Mouse (Mus musculus): Measurements from ENCODE around the gene Rnf215. TPM values are rescaled to one million over a fixed set of nuclear protein-coding genes. Genes with fewer than 3 reads are reported as not detected.
"Not testable (repeated sequence)": the region's sequence is repeated elsewhere in the genome, so short reads cannot be mapped to it uniquely, and the experiment has no call there.

Rnf215 gene
- total RNA-seq, 2 experiments from 2014 or later = 4.9 to 5.0 TPM

DNA sequence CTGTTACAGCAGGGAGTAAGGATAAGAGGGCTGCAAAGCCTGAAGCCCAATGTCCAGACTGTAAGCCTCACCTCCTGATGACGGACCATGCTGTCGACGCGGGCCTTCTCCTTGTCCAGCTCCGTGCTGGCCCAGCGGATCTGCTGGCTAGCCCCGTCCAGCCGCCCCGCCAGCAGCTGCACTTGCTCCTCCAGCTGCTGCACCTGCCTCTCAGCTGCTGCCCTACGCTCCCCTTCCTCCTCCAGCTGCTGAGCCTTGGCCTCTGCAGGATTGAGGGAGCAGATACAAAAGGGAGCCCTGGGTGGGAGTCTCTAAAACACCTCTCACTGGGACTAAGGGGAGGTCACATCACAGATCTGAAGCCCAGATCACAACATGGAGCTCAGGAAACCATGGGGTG, 12.1 kb downstream of the Rnf215 start:
- no peak for DNase-seq

GRCm38 (mm10) chr11:4148120-4148519, 13.1 kb downstream of the Rnf215 start:
- DNase-seq = no peak

GRCm38 (mm10) chr11:4148536-4149156, 13.6 kb downstream of the Rnf215 start:
- no peak for DNase-seq

DNA sequence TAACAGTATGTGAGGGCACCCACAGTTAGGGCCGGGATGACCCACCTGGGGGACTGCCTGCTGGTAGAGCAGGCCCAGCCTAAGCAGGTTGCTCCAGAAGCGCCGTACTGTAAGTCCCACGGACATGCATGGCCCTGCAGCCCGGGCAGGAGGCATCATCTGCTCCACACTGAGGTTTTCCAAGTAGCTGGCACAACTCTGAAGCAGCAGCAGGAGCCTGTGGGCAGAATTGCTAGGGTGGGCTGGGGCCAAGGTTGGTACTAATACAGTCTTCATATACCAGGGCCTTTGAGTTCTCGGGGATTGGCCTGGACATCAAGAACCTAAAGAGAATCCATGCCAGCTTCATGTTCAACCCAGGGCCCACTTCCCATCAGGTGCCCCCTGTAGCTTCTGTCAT, 14.9 kb downstream of the Rnf215 start:
- DNase-seq = no peak

- DNase-seq = no peak
Observed at GRCm38 (mm10) chr11:4153694-4154093, 18.7 kb downstream of the Rnf215 start.

DNA sequence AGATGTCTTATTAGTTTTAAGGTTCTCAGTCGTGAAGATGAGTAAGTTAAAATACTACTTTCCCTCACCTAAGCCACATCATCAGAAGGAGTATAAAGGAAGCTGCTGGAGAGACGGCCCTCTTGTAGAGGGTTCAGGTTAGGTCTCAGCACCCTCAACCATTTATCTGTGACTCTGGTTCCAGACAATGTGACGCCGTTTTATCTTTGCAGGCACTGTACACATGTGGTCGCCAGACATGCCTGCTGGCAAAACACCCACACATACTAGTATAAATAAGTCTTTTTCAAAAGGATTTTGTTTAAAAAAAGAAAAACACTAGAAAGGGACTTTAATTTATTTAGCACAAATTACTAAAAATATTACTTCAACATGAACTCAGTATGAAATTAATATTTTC, 20.6 kb downstream of the Rnf215 start:
- DNase-seq = no peak

GRCm38 (mm10) chr11:4158676-4159075, 23.7 kb downstream of the Rnf215 start:
- DNase-seq = no peak

DNA sequence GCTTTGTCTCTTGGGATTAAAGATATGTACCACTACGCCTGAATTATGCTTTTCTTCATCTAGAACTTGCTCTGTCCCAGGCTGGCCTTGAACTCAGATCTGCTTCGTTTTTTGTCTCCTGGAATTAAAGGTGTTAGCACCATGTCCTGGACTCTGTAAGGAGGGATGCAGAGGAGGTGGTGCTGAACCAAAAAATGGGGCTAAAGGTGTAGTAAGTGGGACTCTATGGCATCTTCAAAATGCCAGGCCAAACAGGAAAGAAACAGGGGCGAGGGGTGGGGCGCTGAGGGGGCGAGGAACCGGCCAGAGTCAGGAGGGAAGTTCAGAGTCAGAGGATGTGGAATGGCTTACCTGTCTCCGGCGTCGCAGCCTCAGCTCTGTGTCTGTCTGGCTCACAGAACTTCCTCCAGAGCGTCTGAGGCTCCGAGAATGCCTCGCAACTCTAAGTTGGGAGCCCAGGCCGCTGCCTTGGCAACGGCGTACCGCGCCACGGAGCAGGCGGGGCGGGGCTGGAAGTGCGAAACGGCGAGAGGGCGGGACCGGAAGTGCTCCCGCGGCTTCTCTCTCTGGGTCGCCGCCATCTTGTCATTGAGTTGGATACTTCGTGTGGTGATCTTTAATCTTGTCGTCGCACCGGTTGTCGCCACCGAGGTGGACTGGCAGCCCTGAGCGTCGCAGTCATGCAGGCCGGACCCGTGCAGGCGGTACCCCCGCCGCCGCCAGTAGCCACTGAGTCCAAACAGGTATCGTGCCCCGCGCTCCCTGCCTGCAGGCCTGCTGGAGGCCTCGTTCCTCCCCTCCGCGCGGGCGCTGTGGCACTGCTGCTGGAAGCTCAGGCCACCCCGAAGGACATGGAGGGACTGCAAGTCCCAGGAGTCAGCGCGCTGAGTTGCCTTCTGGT, 25.1 kb downstream of the Rnf215 start, which contains the start of the genes Ccdc157 and Sf3a1:
Gene Ccdc157, minus strand, starts transcription at position 486 of the 901 bp plus-strand sequence.
Gene Sf3a1, plus strand, starts transcription at position 543 of the 901 bp plus-strand sequence.
- DNase-seq = peak; percentile 92

- DNase-seq = no peak
Observed at GRCm38 (mm10) chr11:4160758-4161480, 25.9 kb downstream of the Rnf215 start.

- DNase-seq = no peak
Observed at GRCm38 (mm10) chr11:4164701-4165100, 29.7 kb downstream of the Rnf215 start.

DNA sequence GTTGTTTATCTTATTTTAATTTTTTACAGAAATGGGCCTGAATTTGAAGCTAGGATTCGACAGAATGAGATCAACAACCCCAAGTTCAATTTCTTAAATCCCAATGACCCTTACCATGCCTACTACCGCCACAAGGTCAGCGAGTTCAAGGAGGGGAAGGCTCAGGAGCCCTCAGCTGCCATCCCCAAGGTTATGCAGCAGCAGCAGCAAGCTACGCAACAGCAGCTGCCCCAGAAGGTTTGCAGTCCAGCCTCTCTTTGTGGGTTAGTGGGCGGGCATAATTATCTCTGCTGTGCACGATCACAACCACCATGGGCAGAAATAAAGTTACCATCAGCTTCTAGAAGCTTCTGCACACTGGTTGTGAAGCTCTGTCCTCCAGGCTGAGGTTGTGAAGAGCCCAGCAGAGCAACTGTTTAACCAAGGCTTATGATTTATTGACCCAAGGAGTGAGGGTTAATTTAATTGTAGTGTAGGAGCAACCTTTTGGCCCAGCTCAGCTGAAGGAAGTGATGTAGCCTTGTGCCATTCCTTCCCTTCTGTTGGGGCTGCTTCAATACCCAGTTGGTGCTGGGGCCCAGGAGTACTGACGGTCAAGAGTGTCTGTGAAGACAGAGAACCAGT, 31.6 kb downstream of the Rnf215 start:
- DNase-seq = no peak

DNA sequence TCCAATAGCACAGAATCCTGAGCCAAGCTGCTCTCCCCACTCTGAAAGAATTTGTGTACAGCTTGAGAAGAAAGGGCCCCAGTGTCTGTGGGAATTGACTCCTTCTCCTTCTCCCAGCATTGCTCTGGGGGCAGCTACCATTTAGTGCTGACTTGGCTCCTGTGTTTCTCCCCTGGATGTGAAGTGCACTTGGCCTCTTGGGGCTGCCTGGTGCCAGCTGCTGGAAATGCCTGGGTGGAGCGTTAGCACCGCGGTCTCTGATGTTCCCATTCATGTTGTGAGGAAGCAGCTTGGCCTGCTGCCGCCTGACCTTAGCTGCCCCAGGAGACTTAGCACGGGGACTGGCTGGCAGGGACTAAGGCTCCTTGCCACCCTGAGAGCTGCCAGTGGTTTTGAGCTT, 39.6 kb downstream of the Rnf215 start:
- peak; percentile 88 for DNase-seq

DNA sequence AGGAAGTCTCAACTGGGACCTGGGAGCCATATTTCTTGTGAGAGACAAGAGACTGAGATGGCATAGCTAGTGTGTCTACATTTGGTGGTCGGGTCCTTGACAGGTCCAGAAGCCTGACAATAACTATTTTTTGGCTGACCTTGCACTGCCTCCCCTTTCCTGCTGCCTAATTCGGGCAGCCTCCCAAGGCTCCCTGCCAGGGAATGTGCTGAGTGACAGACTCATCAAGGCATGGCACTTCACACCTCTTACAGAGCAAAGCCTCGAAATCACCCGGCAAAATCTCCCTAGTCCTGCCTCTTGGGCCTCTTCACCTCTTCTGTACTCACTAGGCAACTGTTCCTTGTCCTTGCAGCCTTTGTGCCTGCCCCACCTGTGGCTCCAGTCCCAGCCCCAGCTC, 42.7 kb downstream of the Rnf215 start:
- DNase-seq = no peak

DNA sequence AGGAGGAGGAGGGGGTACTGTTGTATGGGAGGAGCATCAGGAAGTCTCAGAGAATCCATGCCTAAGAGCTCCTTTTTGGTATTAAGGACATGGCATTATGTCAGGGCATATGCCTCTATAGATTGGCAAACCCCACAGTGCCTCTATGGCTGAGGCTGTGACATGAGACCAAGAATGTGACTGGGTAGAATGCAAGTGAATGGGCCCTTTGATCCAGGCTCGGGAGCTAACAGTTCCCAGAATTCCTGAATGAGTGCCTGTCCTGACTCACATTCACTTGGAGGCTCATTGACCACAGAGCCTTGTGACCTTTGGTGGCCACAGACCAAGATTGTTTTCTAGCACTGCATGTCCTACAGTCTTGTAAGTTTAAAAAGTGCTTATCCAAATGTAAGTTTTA, 47.1 kb downstream of the Rnf215 start:
- no peak for DNase-seq

GRCm38 (mm10) chr11:4183511-4183910, 48.5 kb downstream of the Rnf215 start:
- DNase-seq = no peak

GRCm38 (mm10) chr11:4184251-4184952, 49.4 kb downstream of the Rnf215 start:
- no peak for DNase-seq

DNA sequence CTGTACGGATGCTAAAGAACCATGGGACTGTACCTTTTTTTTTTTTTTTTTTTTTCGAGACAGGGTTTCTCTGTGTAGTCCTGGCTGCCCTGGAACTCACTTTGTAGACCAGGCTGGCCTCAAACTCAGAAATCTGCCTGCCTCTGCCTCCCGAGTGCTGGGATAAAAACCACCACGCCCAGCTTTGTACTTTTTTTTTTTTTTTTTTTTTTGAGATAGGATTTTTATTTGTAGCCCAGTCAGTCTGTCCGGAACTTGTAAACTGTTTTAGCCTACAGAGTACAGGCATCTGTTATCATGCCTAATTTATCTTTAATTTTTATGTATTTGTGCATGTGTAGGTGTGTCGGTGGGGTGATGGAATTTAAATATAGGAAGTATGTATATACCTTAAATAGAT, 50.5 kb downstream of the Rnf215 start:
- DNase-seq = not testable (repeated sequence)

DNA sequence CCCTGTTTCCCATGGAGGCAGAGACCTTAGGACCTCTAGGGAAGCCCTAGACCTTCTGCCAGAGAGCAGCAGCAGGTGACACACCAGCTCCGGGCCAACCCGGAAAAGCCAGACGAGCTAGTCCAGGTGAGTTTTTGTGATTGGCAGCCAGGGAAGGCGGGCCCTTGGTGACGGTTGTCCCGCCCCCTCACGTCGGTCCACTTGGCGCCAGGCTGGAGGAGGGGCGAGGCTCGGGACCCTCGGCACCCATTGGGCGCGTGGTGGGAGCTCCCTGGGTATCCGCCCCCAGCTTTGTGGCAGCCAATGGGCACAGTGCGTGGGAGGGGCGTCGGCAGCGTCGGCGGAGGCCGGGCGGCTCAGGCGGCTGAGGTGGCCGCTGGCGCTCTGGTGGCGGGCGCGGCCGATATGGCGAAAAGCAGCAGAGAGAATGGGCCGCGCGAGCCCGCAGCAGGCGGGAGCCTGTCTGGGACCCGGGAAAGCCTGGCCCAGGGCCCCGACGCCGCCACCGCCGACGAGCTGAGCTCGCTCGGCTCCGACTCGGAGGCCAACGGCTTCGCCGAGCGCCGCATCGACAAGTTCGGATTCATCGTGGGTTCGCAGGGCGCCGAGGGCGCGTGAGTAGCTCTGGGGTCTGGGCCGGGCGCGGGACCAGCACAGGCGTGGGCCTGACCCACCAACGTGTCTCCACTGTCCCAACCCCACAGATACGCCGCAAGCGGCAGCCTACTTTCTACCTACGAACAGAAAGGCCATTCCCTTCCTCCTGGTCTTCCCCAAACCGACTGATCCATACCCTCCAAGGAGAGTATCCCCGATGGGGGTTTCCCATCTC, 51.7 kb downstream of the Rnf215 start, which contains the start of gene Tbc1d10a:
Gene Tbc1d10a, plus strand, starts transcription at position 304 of the 832 bp plus-strand sequence.
- peak; percentile 99 for DNase-seq

- no peak for DNase-seq
Observed at GRCm38 (mm10) chr11:4187318-4187700, 52.3 kb downstream of the Rnf215 start.

DNA sequence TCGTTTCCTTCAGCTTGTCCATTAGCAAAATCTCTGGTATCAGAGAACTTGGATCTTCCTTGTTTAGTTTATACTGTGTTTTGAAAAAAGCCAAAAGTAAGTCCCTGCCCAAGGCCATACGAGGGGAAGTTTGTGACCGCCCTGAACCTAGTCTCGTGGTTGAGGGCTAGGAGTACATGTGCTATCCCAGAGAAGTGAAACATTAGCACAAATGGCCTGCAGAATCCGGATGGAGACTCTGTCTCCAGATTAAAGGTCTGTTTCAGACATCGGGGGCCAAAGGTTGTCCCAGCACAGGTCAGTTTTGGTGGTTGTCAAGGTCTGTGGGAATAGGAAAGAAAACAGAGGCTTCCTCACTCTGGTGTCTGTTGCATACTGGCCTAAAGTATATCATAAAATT, 54.2 kb downstream of the Rnf215 start:
- no peak for DNase-seq

DNA sequence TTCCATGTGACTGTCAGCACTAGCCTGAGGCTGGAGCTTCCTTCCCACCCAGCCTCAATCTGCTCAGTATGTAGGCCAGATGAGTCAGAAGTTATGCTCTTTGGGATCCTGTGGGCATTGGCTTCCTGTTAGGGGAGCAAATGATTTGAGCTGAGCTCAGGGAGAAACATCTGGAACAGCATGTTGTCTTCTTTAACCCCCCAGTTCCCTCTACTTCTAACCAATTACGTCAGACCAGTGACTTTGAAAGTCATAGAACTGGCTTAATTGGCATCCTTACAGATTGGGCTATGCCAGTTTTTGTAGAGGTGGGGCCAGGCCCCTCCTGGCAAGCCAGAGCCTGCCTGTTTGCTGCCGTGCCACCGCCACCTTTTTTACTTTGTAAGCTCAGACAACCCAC, 55.7 kb downstream of the Rnf215 start:
- peak; percentile 53 for DNase-seq
